Mouse (Mus musculus): ENCODE data around the gene Dek. TPM values are rescaled to one million over a fixed set of nuclear protein-coding genes. Genes with fewer than 3 reads are reported as not detected.

Dek gene
- total RNA-seq, 2 experiments from 2014 or later: 48.3 to 51.2 TPM

- TF ChIP-seq CTCF (IDR thresholded peaks at IDR 0.05): no peak
- H3K27ac ChIP-seq: peak overlapping the region; percentile 82
- peak overlapping the region; percentile 89 for H3K4me3 ChIP-seq
- no peak for DNase-seq (ENCODE audit: extremely low spot score in 1 of 2, low spot score in 2 of 2)
- intact Hi-C loops (cut with DNase I): loop anchor here (5.0 kb wide), 3 partner anchors 41 to 1156 kb away; partner anchors contain the start of gene Id4
Observed at GRCm38 (mm10) chr13:47106580-47106888, 533 bp upstream of the Dek start.

- H3K27ac ChIP-seq: peak overlapping the region; percentile 89
- TF ChIP-seq CTCF (IDR thresholded peaks at IDR 0.05): no peak
- intact Hi-C loops (cut with DNase I): loop anchor here (5.0 kb wide), 3 partner anchors 42 to 1157 kb away; partner anchors contain the start of gene Id4
- DNase-seq (ENCODE audit: extremely low spot score in 1 of 2, low spot score in 2 of 2): no peak
- peak overlapping the region; percentile 89 for H3K4me3 ChIP-seq
Observed at GRCm38 (mm10) chr13:47104856-47105541, 1.0 kb downstream of the Dek start.

GRCm38 (mm10) chr13:47104146-47104545 lies 1.9 kb downstream of the Dek start:
- TF ChIP-seq CTCF (IDR thresholded peaks at IDR 0.05): no peak
- Histone ChIP-seq H3K4me3 (0 out of 2 replicates have a peak overlapping the region, but pooled peaks have one; percentile 89), H3K27ac (no peak overlapping the region)
- DNase-seq (ENCODE audit: extremely low spot score in 1 of 2, low spot score in 2 of 2): no peak
- intact Hi-C loops (cut with DNase I): no loop called here

GRCm38 (mm10) chr13:47100587-47100986 lies 5.4 kb downstream of the Dek start:
- Histone ChIP-seq H3K27ac (no peak overlapping the region), H3K4me3 (no peak overlapping the region)
- intact Hi-C loops (cut with DNase I): no loop called here
- no peak for TF ChIP-seq CTCF (IDR thresholded peaks at IDR 0.05)
- DNase-seq (ENCODE audit: extremely low spot score in 1 of 2, low spot score in 2 of 2): no peak

- no peak overlapping the region for H3K4me3 ChIP-seq
- no peak overlapping the region for H3K27ac ChIP-seq
- no peak for TF ChIP-seq CTCF (IDR thresholded peaks at IDR 0.05)
- DNase-seq (ENCODE audit: extremely low spot score in 1 of 2, low spot score in 2 of 2): no peak
- intact Hi-C loops (cut with DNase I): no loop called here
Observed at GRCm38 (mm10) chr13:47099265-47099664, 6.7 kb downstream of the Dek start.

GRCm38 (mm10) chr13:47096591-47096990 lies 9.4 kb downstream of the Dek start:
- no peak for TF ChIP-seq CTCF (IDR thresholded peaks at IDR 0.05)
- no peak for DNase-seq (ENCODE audit: extremely low spot score in 1 of 2, low spot score in 2 of 2)
- intact Hi-C loops (cut with DNase I): no loop called here
- Histone ChIP-seq H3K27ac (no peak overlapping the region), H3K4me3 (no peak overlapping the region)

DNA sequence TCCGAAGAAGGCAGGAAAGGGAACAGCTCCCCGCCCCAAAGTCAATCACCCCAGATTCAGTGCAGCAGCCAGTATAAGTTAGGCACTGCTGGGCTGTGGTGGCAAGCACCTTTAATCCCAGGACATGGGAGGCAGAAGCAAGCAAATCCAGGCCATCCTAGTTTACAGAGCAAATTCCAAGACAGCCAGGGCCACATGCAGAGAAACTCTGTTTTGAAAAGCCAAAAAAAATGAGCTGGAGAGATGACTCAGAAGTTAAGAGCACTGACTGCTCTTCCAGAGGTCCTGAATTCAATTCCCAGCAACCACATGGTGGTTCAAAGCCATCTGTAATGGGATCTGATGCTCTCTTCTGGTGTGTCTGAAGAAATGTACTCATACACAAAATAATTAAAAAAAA lies 12.2 kb downstream of the Dek start:
- TF ChIP-seq CTCF (IDR thresholded peaks at IDR 0.05): no peak

DNA sequence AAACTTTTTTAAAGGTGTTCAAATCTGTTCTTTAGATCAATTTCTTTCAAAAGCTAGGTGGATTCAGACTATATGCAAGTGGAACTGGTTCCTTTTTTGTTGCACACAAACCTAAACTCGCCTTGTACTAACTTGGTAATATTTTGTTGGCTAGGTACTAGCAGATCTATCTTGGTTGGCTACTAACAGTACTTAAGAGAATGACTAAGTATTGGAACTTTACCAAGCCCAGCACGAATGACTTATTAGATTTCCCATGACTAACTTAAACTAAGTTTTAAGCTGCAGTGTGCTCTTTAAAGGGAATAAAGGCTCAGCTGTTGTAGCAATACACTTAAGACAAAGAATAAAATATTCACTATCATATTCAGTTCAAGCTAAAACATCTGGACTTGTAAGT lies 16.7 kb downstream of the Dek start:
- intact Hi-C loops (cut with DNase I): no loop called here
- H3K27ac ChIP-seq: no peak overlapping the region
- no peak overlapping the region for H3K4me3 ChIP-seq
- no peak for TF ChIP-seq CTCF (IDR thresholded peaks at IDR 0.05)
- no peak for DNase-seq (ENCODE audit: extremely low spot score in 1 of 2, low spot score in 2 of 2)

More for the DNA sequence above, 12.2 kb downstream of the Dek start:
- Histone ChIP-seq H3K4me3 (no peak overlapping the region), H3K27ac (no peak overlapping the region)
- no peak for DNase-seq (ENCODE audit: extremely low spot score in 1 of 2, low spot score in 2 of 2)
- intact Hi-C loops (cut with DNase I): no loop called here

GRCm38 (mm10) chr13:47088433-47088832 lies 17.6 kb downstream of the Dek start:
- no peak overlapping the region for H3K4me3 ChIP-seq
- intact Hi-C loops (cut with DNase I): no loop called here
- no peak for TF ChIP-seq CTCF (IDR thresholded peaks at IDR 0.05)
- H3K27ac ChIP-seq: no peak overlapping the region
- no peak for DNase-seq (ENCODE audit: extremely low spot score in 1 of 2, low spot score in 2 of 2)

- H3K27ac ChIP-seq: no peak overlapping the region
- no peak overlapping the region for H3K4me3 ChIP-seq
- intact Hi-C loops (cut with DNase I): no loop called here
- no peak for DNase-seq (ENCODE audit: extremely low spot score in 1 of 2, low spot score in 2 of 2)
- TF ChIP-seq CTCF (IDR thresholded peaks at IDR 0.05): peak; percentile 53
Observed at GRCm38 (mm10) chr13:47080905-47081505, 25.0 kb downstream of the Dek start.

DNA sequence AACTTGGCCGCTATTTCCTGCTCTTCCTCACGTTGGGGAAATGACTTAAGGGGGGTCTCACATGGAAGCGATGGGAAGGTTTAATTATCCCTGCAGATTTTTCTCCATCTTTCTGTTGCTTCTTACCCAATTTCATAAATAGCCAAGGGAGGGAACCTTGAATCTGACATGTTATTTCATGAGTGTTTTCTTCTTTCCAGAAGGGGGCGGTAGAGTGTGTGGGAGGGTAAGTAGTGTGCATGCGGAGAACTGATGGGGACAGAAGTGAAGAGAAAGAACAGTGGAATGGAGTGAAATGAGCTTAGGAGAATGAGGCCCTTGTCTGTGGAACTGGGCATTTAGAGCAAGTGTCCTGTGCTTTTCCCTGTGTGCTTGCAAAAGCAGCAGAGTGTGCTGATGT lies 27.2 kb downstream of the Dek start:
- intact Hi-C loops (cut with DNase I): loop anchor here (5.0 kb wide), 1 partner anchor 209 kb away; no protein-coding TSS in a partner anchor
- Histone ChIP-seq H3K4me3 (no peak overlapping the region), H3K27ac (no peak overlapping the region)
- no peak for DNase-seq (ENCODE audit: extremely low spot score in 1 of 2, low spot score in 2 of 2)
- TF ChIP-seq CTCF (IDR thresholded peaks at IDR 0.05): peak; percentile 23

GRCm38 (mm10) chr13:47077367-47077766 lies 28.6 kb downstream of the Dek start:
- intact Hi-C loops (cut with DNase I): loop anchor here (5.0 kb wide), 1 partner anchor 210 kb away; no protein-coding TSS in a partner anchor
- H3K4me3 ChIP-seq: no peak overlapping the region
- no peak for TF ChIP-seq CTCF (IDR thresholded peaks at IDR 0.05)
- no peak overlapping the region for H3K27ac ChIP-seq
- no peak for DNase-seq (ENCODE audit: extremely low spot score in 1 of 2, low spot score in 2 of 2)

DNA sequence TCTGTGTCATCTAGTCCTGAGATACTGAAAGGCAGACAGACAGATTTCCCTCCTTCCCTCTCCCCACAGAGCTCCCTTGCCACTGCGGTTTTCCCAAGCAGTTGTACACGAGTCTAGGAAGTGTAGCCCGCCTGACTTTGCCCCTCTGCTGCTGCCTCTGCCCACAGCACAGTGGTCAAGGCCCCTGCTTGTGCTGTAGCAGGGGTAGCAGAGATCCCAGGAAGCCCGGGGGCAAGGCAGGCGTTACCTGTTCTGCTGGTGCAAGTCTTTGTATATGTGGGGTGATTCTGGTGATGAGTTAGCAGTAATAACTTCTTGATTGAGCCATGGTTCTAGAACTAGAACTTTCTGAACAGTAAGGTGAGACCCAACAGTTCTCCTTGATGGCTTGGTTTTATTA lies 29.8 kb downstream of the Dek start:
- DNase-seq (ENCODE audit: extremely low spot score in 1 of 2, low spot score in 2 of 2): no peak
- no peak for TF ChIP-seq CTCF (IDR thresholded peaks at IDR 0.05)
- Histone ChIP-seq H3K4me3 (no peak overlapping the region), H3K27ac (no peak overlapping the region)
- intact Hi-C loops (cut with DNase I): loop anchor here (5.0 kb wide), 1 partner anchor 211 kb away; no protein-coding TSS in a partner anchor
